ENCODE assay signal across 7 mouse cellular contexts in genomic region chr2:179698196-179698985, GRCm38 (mm10).
A peak's percentile ranks its signal among the peaks of the same experiment; 100 is the strongest.
DNase-seq lines count a peak whose midpoint lies in the region; TF ChIP-seq lines count a peak whose summit lies in the region.

No protein-coding gene starts in this region.

- 37% methylated on average over 12 of the region's 12 CpGs for WGBS in heart, adult 2 months

- H3K4me1 ChIP-seq in heart, adult 2 months (ENCODE audit: control insufficient read depth, insufficient read depth, low read length), result no peaks in the 10 kb centered on the region

- H3K27ac ChIP-seq in heart, adult 2 months, result no peak overlapping the region

- no peak overlapping the region for H3K9ac ChIP-seq in heart, adult 2 months (ENCODE audit: low read depth, low read length)

- TF ChIP-seq EP300 in heart, adult 2 months (IDR thresholded peaks at IDR 0.05; ENCODE audit: insufficient read depth, low read depth, low read length), result no peak

- no peak overlapping the region for H3K4me3 ChIP-seq in heart, adult 2 months

- no peak for TF ChIP-seq CTCF in heart, adult 2 months (IDR thresholded peaks at IDR 0.05)

- H3K79me2 ChIP-seq in heart, adult 2 months (replicated peaks; ENCODE audit: control insufficient read depth, insufficient read depth, low read length), result no peaks in the 10 kb centered on the region

- TF ChIP-seq POLR2A in heart, adult 2 months (IDR thresholded peaks at IDR 0.05; ENCODE audit: insufficient read depth, low read depth, low read length), result no peak

- no peaks in the 10 kb centered on the region for H3K27me3 ChIP-seq in heart, adult 2 months (ENCODE audit: control insufficient read depth, insufficient read depth, low read length)

- intact Hi-C loops in heart, adult 2 months (cut with DNase I), result no loop called here

- peak; percentile 81 to 82 for DNase-seq in kidney, postnatal 4 days
- no peak for DNase-seq in kidney, adult 11 months
- DNase-seq in brain, adult 2 months (ENCODE audit: low read depth, low spot score), result peak; percentile 49
- peak; percentile 33 for DNase-seq in cerebellum, adult 8-10 months
- DNase-seq in forelimb bud, embryonic 11.5 days (ENCODE audit: low read depth, low spot score), result peak; percentile 80
- DNase-seq in layer of hippocampus, adult 9-11 months, result no peak
- no peak for DNase-seq in heart, adult 2 months

- no peaks in the 10 kb centered on the region for H3K36me3 ChIP-seq in heart, adult 2 months (ENCODE audit: control insufficient read depth, insufficient read depth, low read length)

Comparison
In these comparisons a context has a peak if more than half of its experiments do, and no peak if none do; other contexts are left out.
1. DNase-seq: peak in kidney, postnatal 4 days (2 of 2), brain, adult 2 months (single experiment), cerebellum, adult 8-10 months (single experiment) and forelimb bud, embryonic 11.5 days (single experiment); none in kidney, adult 11 months (single experiment), layer of hippocampus, adult 9-11 months (single experiment) and heart, adult 2 months (0 of 2).